In the genomic region with DNA sequence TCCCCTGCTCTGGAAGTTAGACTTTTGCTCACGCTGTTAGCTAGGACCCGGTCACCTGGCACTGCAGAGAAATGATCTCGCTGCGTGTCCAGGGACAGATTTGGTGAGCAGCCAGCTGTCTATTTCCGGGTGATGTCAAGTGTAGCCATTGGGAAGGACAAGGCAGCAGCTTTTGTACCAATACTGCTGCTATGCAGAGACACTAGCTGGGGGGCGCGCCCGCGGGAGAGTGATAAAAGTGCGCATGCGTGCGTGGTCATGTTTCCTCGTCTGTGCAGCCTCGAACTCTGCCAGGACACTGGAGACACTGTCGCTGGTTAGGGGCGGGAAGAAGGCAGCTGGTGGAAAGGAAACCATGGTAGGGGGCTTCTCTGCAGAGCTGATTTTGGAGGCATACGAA, we compare ENCODE assay signal across 10 mouse cellular contexts. TPM values are rescaled to one million over a fixed set of nuclear protein-coding genes. Genes with fewer than 3 reads are reported as not detected.
DNase-seq lines count a peak whose midpoint lies in the region; ATAC-seq and TF ChIP-seq lines count a peak whose summit lies in the region.
"Had no signal": no experiment of that assay in that cellular context is flagged by ENCODE, and none has a peak within 500 bp of the region (broad histone marks: within the 10 kb centered on the region; RNA-seq: fewer than 3 reads in every experiment).

No protein-coding gene starts in this region.

- H3K27ac ChIP-seq in hindbrain, embryonic 11.5 days (ENCODE audit: low read depth, low read length) = peak overlapping the region; percentile 39; the same call in 1 of the 2 replicates
- peak overlapping the region; percentile 82 for H3K27ac ChIP-seq in olfactory bulb, adult 2 months (ENCODE audit: insufficient read depth, low read depth, low read length)
- no peak overlapping the region for H3K27ac ChIP-seq in liver, embryonic 11.5 days (ENCODE audit: low read depth, low read length)
- no peak overlapping the region for H3K27ac ChIP-seq in forebrain, embryonic 14.5 days (ENCODE audit: low read depth, low read length)

- no peak for TF ChIP-seq CTCF in olfactory bulb, adult 2 months (IDR thresholded peaks at IDR 0.05; ENCODE audit: insufficient read depth, low read depth, low read length)

- H3K36me3 ChIP-seq in hindbrain, embryonic 11.5 days (ENCODE audit: control insufficient read depth, insufficient read depth, low read length) = no peaks in the 10 kb centered on the region
- peaks cover 2% of the 10 kb centered on the region; the same call in 1 of the 2 replicates for H3K36me3 ChIP-seq in liver, embryonic 11.5 days (ENCODE audit: control insufficient read depth, insufficient read depth, low read length)
- H3K36me3 ChIP-seq in forebrain, embryonic 14.5 days (ENCODE audit: control insufficient read depth, insufficient read depth, low read length) = no peaks in the 10 kb centered on the region

- no peaks in the 10 kb centered on the region for H3K9me3 ChIP-seq in hindbrain, embryonic 11.5 days (ENCODE audit: control insufficient read depth, low read length)
- H3K9me3 ChIP-seq in liver, embryonic 11.5 days (ENCODE audit: control insufficient read depth, low read length) = no peaks in the 10 kb centered on the region
- no peaks in the 10 kb centered on the region for H3K9me3 ChIP-seq in forebrain, embryonic 14.5 days (replicated peaks; ENCODE audit: control insufficient read depth, low read length)

- H3K4me2 ChIP-seq in hindbrain, embryonic 11.5 days (replicated peaks; ENCODE audit: low read depth, low read length) = no peak overlapping the region
- H3K4me2 ChIP-seq in liver, embryonic 11.5 days = no peak overlapping the region
- no peak overlapping the region for H3K4me2 ChIP-seq in forebrain, embryonic 14.5 days (ENCODE audit: low read length)
- H3K4me2 ChIP-seq: lung, embryonic 14.5 days had no signal

- 81% methylated on average over 17 of the region's 17 CpGs for WGBS in hindbrain, embryonic 11.5 days
- 69% methylated on average over 17 of the region's 17 CpGs for WGBS in olfactory bulb, adult 2 months
- WGBS in liver, embryonic 11.5 days = 80% methylated on average over 17 of the region's 17 CpGs
- WGBS in forebrain, embryonic 14.5 days = 87% methylated on average over 17 of the region's 17 CpGs

- no peaks in the 10 kb centered on the region for H3K27me3 ChIP-seq in hindbrain, embryonic 11.5 days (ENCODE audit: control insufficient read depth, insufficient read depth, low read length)
- H3K27me3 ChIP-seq in liver, embryonic 11.5 days (replicated peaks; ENCODE audit: control insufficient read depth, insufficient read depth, low read length) = no peaks in the 10 kb centered on the region
- no peaks in the 10 kb centered on the region for H3K27me3 ChIP-seq in forebrain, embryonic 14.5 days (replicated peaks; ENCODE audit: control insufficient read depth, insufficient read depth, low read length)

- H3K9ac ChIP-seq in hindbrain, embryonic 11.5 days (ENCODE audit: low read depth, low read length) = no peak overlapping the region
- no peak overlapping the region for H3K9ac ChIP-seq in liver, embryonic 11.5 days (ENCODE audit: low read depth, low read length)
- H3K9ac ChIP-seq in forebrain, embryonic 14.5 days (ENCODE audit: low read length) = no peak overlapping the region; the same call in 1 of the 2 replicates
- H3K9ac ChIP-seq: lung, embryonic 14.5 days had no signal

- H3K4me1 ChIP-seq in hindbrain, embryonic 11.5 days (replicated peaks; ENCODE audit: control insufficient read depth, insufficient read depth, low read length) = no peaks in the 10 kb centered on the region
- H3K4me1 ChIP-seq in olfactory bulb, adult 2 months (ENCODE audit: control insufficient read depth, insufficient read depth, low read length) = peaks cover 17% of the 10 kb centered on the region
- H3K4me1 ChIP-seq in liver, embryonic 11.5 days (replicated peaks; ENCODE audit: control insufficient read depth, insufficient read depth, low read length) = no peaks in the 10 kb centered on the region
- H3K4me1 ChIP-seq in forebrain, embryonic 14.5 days (ENCODE audit: control insufficient read depth, insufficient read depth, low read length) = no peaks in the 10 kb centered on the region

- ATAC-seq in hindbrain, embryonic 11.5 days (ENCODE audit: low FRiP score) = no peak
- ATAC-seq in liver, embryonic 11.5 days (replicated peaks; ENCODE audit: low FRiP score) = no peak
- no peak for ATAC-seq in forebrain, embryonic 14.5 days

- TF ChIP-seq POLR2A in olfactory bulb, adult 2 months (IDR thresholded peaks at IDR 0.05; ENCODE audit: insufficient read depth, low read depth, low read length) = no peak

- no peak overlapping the region for H3K4me3 ChIP-seq in hindbrain, embryonic 11.5 days (ENCODE audit: low read depth, low read length)
- no peak overlapping the region for H3K4me3 ChIP-seq in olfactory bulb, adult 2 months (ENCODE audit: insufficient read depth, low read depth, low read length)
- no peak overlapping the region for H3K4me3 ChIP-seq in liver, embryonic 11.5 days (ENCODE audit: low read depth, low read length)
- H3K4me3 ChIP-seq in forebrain, embryonic 14.5 days (ENCODE audit: low read depth, low read length) = no peak overlapping the region

- DNase-seq in heart, adult 18-20 months = peak; percentile 56 to 61
- no peak for DNase-seq in heart, adult 8-10 months (ENCODE audit: low spot score)
- peak; percentile 72 for DNase-seq in cerebellum, adult 9-11 months
- no peak for DNase-seq in hindbrain, embryonic 11.5 days (ENCODE audit: low spot score)
- no peak for DNase-seq in liver, embryonic 11.5 days (ENCODE audit: low spot score)
- no peak for DNase-seq in urinary bladder, postnatal 4 days (ENCODE audit: low spot score in 2 of 2)
- DNase-seq in forebrain, embryonic 14.5 days (ENCODE audit: low spot score) = no peak
- DNase-seq: gastrocnemius, postnatal 14 days; lung, embryonic 14.5 days had no signal

RNA-seq across cellular contexts. Expression of gene Pafah2, which starts 20.1 kb away (rescaled TPM):
- 1 to 10 TPM; 6.1 to 7.9 TPM for total RNA-seq in heart, adult 18-20 months (2021)
- total RNA-seq in heart, adult 8-10 months (2022) = 10 to 100 TPM in 1 of 4 experiments, 1 to 10 TPM in 3; 6.8 to 10.7 (median 9.1) TPM
- 7.9 and 10.2 TPM in 2 replicates for polyA plus RNA-seq in hindbrain, embryonic 11.5 days (2014; fragmentation: Nextera tagmentation; extraction: Ambion mirVana)
- not detected in 2 replicates for polyA plus RNA-seq in olfactory bulb, adult 2 months (2012; ENCODE audit: insufficient read depth, insufficient read length, low replicate concordance, missing spikeins)
- 7.9 and 8.5 TPM in 2 replicates for polyA plus RNA-seq in liver, embryonic 11.5 days (2014; fragmentation: Nextera tagmentation; extraction: Ambion mirVana)
- 7.6 and 9.8 TPM in 2 replicates for polyA plus RNA-seq in forebrain, embryonic 14.5 days (2014; fragmentation: Nextera tagmentation; extraction: Ambion mirVana)

RNA-seq across cellular contexts. Expression of gene Extl1, which starts 32.5 kb away (rescaled TPM):
- total RNA-seq in heart, adult 18-20 months (2021) = 10 to 100 TPM; 19.7 to 19.8 TPM
- total RNA-seq in heart, adult 8-10 months (2022) = 10 to 100 TPM; 20.5 to 28.9 (median 23.9) TPM
- polyA plus RNA-seq in hindbrain, embryonic 11.5 days (2014; fragmentation: Nextera tagmentation; extraction: Ambion mirVana) = 0.18 and 0.26 TPM in 2 replicates
- polyA plus RNA-seq in olfactory bulb, adult 2 months (2012; ENCODE audit: insufficient read depth, insufficient read length, low replicate concordance, missing spikeins) = not detected in 2 replicates
- 0.42 and 0.67 TPM in 2 replicates for polyA plus RNA-seq in liver, embryonic 11.5 days (2014; fragmentation: Nextera tagmentation; extraction: Ambion mirVana)
- 0.14 and 0.25 TPM in 2 replicates for polyA plus RNA-seq in forebrain, embryonic 14.5 days (2014; fragmentation: Nextera tagmentation; extraction: Ambion mirVana)

RNA-seq across cellular contexts. Expression of gene Stmn1, which starts 51.9 kb away (rescaled TPM):
- total RNA-seq in heart, adult 18-20 months (2021) = 10 to 100 TPM; 21.3 to 24.5 TPM
- 10 to 100 TPM; 20.8 to 26.2 (median 22.0) TPM for total RNA-seq in heart, adult 8-10 months (2022)
- polyA plus RNA-seq in hindbrain, embryonic 11.5 days (2014; fragmentation: Nextera tagmentation; extraction: Ambion mirVana) = 4,486 and 4,492 TPM in 2 replicates
- 402 and 593 TPM in 2 replicates for polyA plus RNA-seq in olfactory bulb, adult 2 months (2012; ENCODE audit: insufficient read depth, insufficient read length, low replicate concordance, missing spikeins)
- 896 and 908 TPM in 2 replicates for polyA plus RNA-seq in liver, embryonic 11.5 days (2014; fragmentation: Nextera tagmentation; extraction: Ambion mirVana)
- polyA plus RNA-seq in forebrain, embryonic 14.5 days (2014; fragmentation: Nextera tagmentation; extraction: Ambion mirVana) = 7,624 and 8,172 TPM in 2 replicates

Comparison
In these comparisons a context has a peak if more than half of its experiments do, and no peak if none do; other contexts are left out.
1. DNase-seq: peak in heart, adult 18-20 months (2 of 2) and cerebellum, adult 9-11 months (single experiment); none in heart, adult 8-10 months (single experiment), hindbrain, embryonic 11.5 days (single experiment), liver, embryonic 11.5 days (single experiment), urinary bladder, postnatal 4 days (0 of 2) and forebrain, embryonic 14.5 days (single experiment).
2. H3K27ac ChIP-seq: peak in hindbrain, embryonic 11.5 days (single experiment) and olfactory bulb, adult 2 months (single experiment); none in liver, embryonic 11.5 days (single experiment) and forebrain, embryonic 14.5 days (single experiment).